Mouse (Mus musculus) heart, adult 2 months (tissue): Measurements from ENCODE around the gene Abcc2.
A peak's percentile ranks its signal among the peaks of the same experiment; 100 is the strongest.

Experiments
- CTCF ChIP-seq: fragments of 200-600 bp; IDR thresholded peaks from 2 replicates; pipeline ENCODE4 v1.8.1; 2022; ENCODE audit warnings: antibody characterized with exemption, mild to moderate bottlenecking, moderate library complexity
- POLR2A ChIP-seq: fragments of 200-500 bp; IDR thresholded peaks from 2 replicates; pipeline ENCODE4 v1.6.1; 2011; ENCODE audit warnings: mild to moderate bottlenecking, low read depth, low read length, control low read depth; ENCODE audit not compliant: insufficient read depth

DNA sequence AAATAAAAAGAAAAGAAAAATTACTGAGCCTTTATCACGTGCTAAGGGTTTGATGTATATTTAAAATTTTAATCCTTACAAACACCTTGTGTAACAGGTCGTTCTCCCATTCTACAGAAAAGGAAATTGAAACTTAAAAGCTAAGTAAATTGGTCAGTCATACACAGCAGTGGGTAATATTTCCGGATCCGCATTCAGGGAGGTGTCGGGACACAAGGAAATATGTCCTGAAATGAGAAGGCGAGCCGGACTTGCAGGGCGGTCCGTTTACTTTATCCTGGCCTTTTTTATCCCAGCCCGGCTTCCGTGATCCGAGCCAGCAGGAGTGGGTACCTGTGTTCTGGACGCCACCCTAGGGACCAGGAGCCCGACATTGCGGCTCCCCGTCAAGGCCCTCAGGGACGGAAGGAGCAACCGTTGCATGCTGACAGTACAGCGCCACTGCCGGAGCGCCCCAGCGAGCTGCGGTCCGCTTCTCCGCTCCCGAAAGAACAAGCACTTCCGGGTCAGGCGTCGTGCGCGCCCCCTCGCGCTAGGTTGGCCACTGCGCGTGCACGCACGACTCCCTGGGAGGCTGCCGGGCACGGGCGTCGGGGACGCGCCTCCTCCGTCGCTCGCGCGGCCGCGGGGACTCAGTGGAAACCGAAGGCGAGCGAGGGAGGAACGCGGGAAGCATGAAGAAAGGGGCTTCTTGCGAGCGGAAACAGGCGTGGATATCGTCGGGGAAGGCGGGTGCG lies 29.3 kb upstream of the Abcc2 start, which contains the start of the genes Cutc and Cox15:
- TF ChIP-seq POLR2A = peak; percentile 89
- no peak for TF ChIP-seq CTCF
